Mouse (Mus musculus) heart, adult 2 months (tissue): ENCODE results near the gene Aloxe3.

Experiments
- CTCF ChIP-seq: fragments of 200-600 bp; IDR thresholded peaks from 2 replicates; pipeline ENCODE4 v1.8.1; 2022; ENCODE audit warnings: antibody characterized with exemption, mild to moderate bottlenecking, moderate library complexity
- POLR2A ChIP-seq: fragments of 200-500 bp; IDR thresholded peaks from 2 replicates; pipeline ENCODE4 v1.6.1; 2011; ENCODE audit warnings: mild to moderate bottlenecking, low read depth, low read length, control low read depth; ENCODE audit not compliant: insufficient read depth

- TF ChIP-seq POLR2A (no peak; the same call in 1 of the 2 replicates), CTCF (no peak)
Measured at GRCm38 (mm10) chr11:69103121-69103520, 22.6 kb upstream of the Aloxe3 start.
